Mouse (Mus musculus) forebrain, embryonic 10.5 days (tissue): ENCODE measurements around the gene Btg1. TPM values are rescaled to one million over a fixed set of nuclear protein-coding genes. Genes with fewer than 3 reads are reported as not detected.

Experiments
- DNase-seq: peaks from one replicate; pipeline ENCODE4 v3.0.0-alpha.2; 2017; ENCODE audit warnings: low spot score; ENCODE audit errors: extremely low spot score
- H3K27ac ChIP-seq: fragments of 300-500 bp; sonication (generic); 2 replicates; pipeline ENCODE4 v1.5.1; 2016; ENCODE audit warnings: mild to moderate bottlenecking
- H3K27me3 ChIP-seq: fragments of 300-500 bp; sonication (generic); 2 replicates; pipeline ENCODE4 v1.6.1; 2016; ENCODE audit warnings: mild to moderate bottlenecking; ENCODE audit not compliant: poor library complexity, severe bottlenecking
- H3K36me3 ChIP-seq: fragments of 300-500 bp; sonication (generic); replicated peaks from 2 replicates; pipeline ENCODE4 v1.6.1; 2016; ENCODE audit warnings: mild to moderate bottlenecking, moderate library complexity
- H3K4me1 ChIP-seq: fragments of 300-500 bp; sonication (generic); 2 replicates; pipeline ENCODE4 v1.6.1; 2016
- H3K4me3 ChIP-seq: fragments of 300-500 bp; sonication (generic); 2 replicates; pipeline ENCODE4 v1.5.1; 2016; ENCODE audit warnings: mild to moderate bottlenecking, moderate library complexity
- H3K9me3 ChIP-seq: fragments of 300-500 bp; sonication (generic); 2 replicates; pipeline ENCODE4 v1.6.1; 2016; ENCODE audit warnings: mild to moderate bottlenecking, moderate library complexity
- WGBS: fragments of 180-500 bp; shearing (Covaris S2); methylation state at CpG from one replicate; pipeline ENCODE4 v1.1.7; 2016; 5-methylcytosine and 5-hydroxymethylcytosine counted together
- polyA plus RNA-seq: library from polyadenylated mRNA; unstranded; fragments of >200 nt; fragmentation: Nextera tagmentation; extraction: Ambion mirVana; gene quantifications from 2 replicates; pipeline ENCODE4 v1.2.1, GENCODE M21; 2016

Gene Btg1
- polyA plus RNA-seq, 1 experiment from 2014 or later: 20.7 TPM

GRCm38 (mm10) chr10:96662976-96663375 is 46.2 kb downstream of the Btg1 start:
- Histone ChIP-seq H3K36me3 (no peaks in the 10 kb centered on the region), H3K4me1 (peaks cover 8% of the 10 kb centered on the region), H3K27me3 (no peaks in the 10 kb centered on the region), H3K4me3 (no peak overlapping the region), H3K27ac (no peak overlapping the region), H3K9me3 (no peaks in the 10 kb centered on the region)
- 88% methylated on average over 4 of the region's 4 CpGs for WGBS
- DNase-seq: no peak

GRCm38 (mm10) chr10:96663739-96664430 is 47.1 kb downstream of the Btg1 start:
- peaks cover 5% of the 10 kb centered on the region for H3K4me1 ChIP-seq
- H3K27ac ChIP-seq: no peak overlapping the region
- no peaks in the 10 kb centered on the region for H3K9me3 ChIP-seq
- H3K36me3 ChIP-seq: no peaks in the 10 kb centered on the region
- H3K4me3 ChIP-seq: no peak overlapping the region
- no peaks in the 10 kb centered on the region for H3K27me3 ChIP-seq
- DNase-seq: no peak
- WGBS: 88% methylated on average over 9 of the region's 9 CpGs
